Mouse (Mus musculus): Measurements from ENCODE around the gene Ganc. TPM values are rescaled to one million over a fixed set of nuclear protein-coding genes. Genes with fewer than 3 reads are reported as not detected.

The Ganc gene
- polyA plus RNA-seq, 1 experiment from 2014 or later: 6.0 TPM

- H3K9ac ChIP-seq: peak within 1 kb of the TSS; percentile 72
- H3K27me3 ChIP-seq: no peaks in the 10 kb centered on the region
- peaks cover 11% of the 10 kb centered on the region; the same call in 1 of the 2 replicates for H3K36me3 ChIP-seq (replicated peaks)
- H3K4me3 ChIP-seq (replicated peaks): peak within 1 kb of the TSS; percentile 83
- no peaks in the 10 kb centered on the region for H3K9me3 ChIP-seq (replicated peaks)
- peak; percentile 98 for ATAC-seq (ENCODE audit: insufficient read depth)
- WGBS (ENCODE audit: insufficient replicate concordance): under 1% methylated on average over 34 of the region's 34 CpGs
- H3K27ac ChIP-seq (replicated peaks): peak within 1 kb of the TSS; percentile 97
- H3K4me1 ChIP-seq (replicated peaks): peaks cover 38% of the 10 kb centered on the region
- peak within 1 kb of the TSS; percentile 81 for H3K4me2 ChIP-seq
Measured at GRCm38 (mm10) chr2:120403986-120404822, 508 bp downstream of the Ganc start, which contains the start of gene Tmem87a. Gene Tmem87a (minus strand): TSS chr2:120404113.

GRCm38 (mm10) chr2:120404823-120405765 lies 1.4 kb downstream of the Ganc start:
- Histone ChIP-seq H3K4me2 (peak overlapping the region; percentile 81), H3K36me3 (replicated peaks) (peaks cover 11% of the 10 kb centered on the region; the same call in 1 of the 2 replicates), H3K4me3 (replicated peaks) (peak overlapping the region; percentile 83), H3K9me3 (replicated peaks) (no peaks in the 10 kb centered on the region), H3K4me1 (replicated peaks) (peaks cover 38% of the 10 kb centered on the region), H3K9ac (peak overlapping the region; percentile 72), H3K27ac (replicated peaks) (peak overlapping the region; percentile 97), H3K27me3 (no peaks in the 10 kb centered on the region)
- WGBS (ENCODE audit: insufficient replicate concordance): 9% methylated on average over 14 of the region's 14 CpGs
- no peak for ATAC-seq (ENCODE audit: insufficient read depth)

- WGBS (ENCODE audit: insufficient replicate concordance): 40% methylated on average over 3 of the region's 3 CpGs
- peak; percentile 98 for ATAC-seq (ENCODE audit: insufficient read depth)
- H3K4me3 ChIP-seq (replicated peaks): peak overlapping the region; percentile 14; the same call in 1 of the 2 replicates
- H3K27me3 ChIP-seq: no peaks in the 10 kb centered on the region
- H3K27ac ChIP-seq (replicated peaks): peak overlapping the region; percentile 64
- H3K4me2 ChIP-seq: peak overlapping the region; percentile 45
- no peak overlapping the region for H3K9ac ChIP-seq
- H3K9me3 ChIP-seq (replicated peaks): no peaks in the 10 kb centered on the region
- peaks cover 16% of the 10 kb centered on the region for H3K4me1 ChIP-seq (replicated peaks)
- peaks cover 26% of the 10 kb centered on the region for H3K36me3 ChIP-seq (replicated peaks)
Measured at GRCm38 (mm10) chr2:120411096-120411628, 7.5 kb downstream of the Ganc start.

- Histone ChIP-seq H3K4me3 (replicated peaks) (no peak overlapping the region), H3K27ac (replicated peaks) (no peak overlapping the region), H3K9me3 (replicated peaks) (no peaks in the 10 kb centered on the region), H3K9ac (no peak overlapping the region), H3K4me2 (no peak overlapping the region), H3K4me1 (replicated peaks) (peaks cover 12% of the 10 kb centered on the region), H3K36me3 (replicated peaks) (peaks cover 26% of the 10 kb centered on the region), H3K27me3 (no peaks in the 10 kb centered on the region)
- no peak for ATAC-seq (ENCODE audit: insufficient read depth)
Measured at GRCm38 (mm10) chr2:120414113-120414512, 10.4 kb downstream of the Ganc start.

- Histone ChIP-seq H3K36me3 (replicated peaks) (peaks cover 26% of the 10 kb centered on the region), H3K4me1 (replicated peaks) (peaks cover 12% of the 10 kb centered on the region), H3K4me3 (replicated peaks) (no peak overlapping the region), H3K27me3 (no peaks in the 10 kb centered on the region), H3K27ac (replicated peaks) (no peak overlapping the region), H3K4me2 (no peak overlapping the region), H3K9ac (no peak overlapping the region), H3K9me3 (replicated peaks) (no peaks in the 10 kb centered on the region)
- 63% methylated on average over 1 of the region's 1 CpGs for WGBS (ENCODE audit: insufficient replicate concordance)
- no peak for ATAC-seq (ENCODE audit: insufficient read depth)
Measured at GRCm38 (mm10) chr2:120414738-120415414, 11.2 kb downstream of the Ganc start.

- Histone ChIP-seq H3K27ac (replicated peaks) (no peak overlapping the region), H3K9ac (no peak overlapping the region), H3K27me3 (no peaks in the 10 kb centered on the region), H3K4me3 (replicated peaks) (no peak overlapping the region), H3K4me1 (replicated peaks) (no peaks in the 10 kb centered on the region; the same call in 1 of the 2 replicates), H3K4me2 (no peak overlapping the region), H3K9me3 (replicated peaks) (no peaks in the 10 kb centered on the region), H3K36me3 (replicated peaks) (0 out of 2 replicates have a peak, but pooled peaks cover 12% of the 10 kb centered on the region)
- WGBS (ENCODE audit: insufficient replicate concordance): 76% methylated on average over 5 of the region's 5 CpGs
- ATAC-seq (ENCODE audit: insufficient read depth): no peak
Measured at GRCm38 (mm10) chr2:120424386-120424785, 20.7 kb downstream of the Ganc start.

- 76% methylated on average over 1 of the region's 1 CpGs for WGBS (ENCODE audit: insufficient replicate concordance)
Measured at GRCm38 (mm10) chr2:120444486-120444885, 40.8 kb downstream of the Ganc start.

GRCm38 (mm10) chr2:120446373-120446772 lies 42.7 kb downstream of the Ganc start:
- Histone ChIP-seq H3K27me3 (no peaks in the 10 kb centered on the region), H3K4me3 (replicated peaks) (no peak overlapping the region), H3K9me3 (replicated peaks) (no peaks in the 10 kb centered on the region), H3K36me3 (replicated peaks) (no peaks in the 10 kb centered on the region), H3K4me1 (replicated peaks) (peaks cover 19% of the 10 kb centered on the region), H3K9ac (peak overlapping the region; percentile 5; the same call in 1 of the 2 replicates), H3K27ac (replicated peaks) (peak overlapping the region; percentile 65), H3K4me2 (peak overlapping the region; percentile 47)
- ATAC-seq (ENCODE audit: insufficient read depth): peak; percentile 98
- WGBS (ENCODE audit: insufficient replicate concordance): 10% methylated on average over 10 of the region's 10 CpGs

More at GRCm38 (mm10) chr2:120444486-120444885, 40.8 kb downstream of the Ganc start:
- ATAC-seq (ENCODE audit: insufficient read depth): no peak
- Histone ChIP-seq H3K4me3 (replicated peaks) (no peak overlapping the region), H3K27ac (replicated peaks) (no peak overlapping the region), H3K4me2 (no peak overlapping the region), H3K9ac (no peak overlapping the region), H3K4me1 (replicated peaks) (peaks cover 19% of the 10 kb centered on the region), H3K9me3 (replicated peaks) (no peaks in the 10 kb centered on the region), H3K36me3 (replicated peaks) (no peaks in the 10 kb centered on the region), H3K27me3 (no peaks in the 10 kb centered on the region)

- Histone ChIP-seq H3K36me3 (replicated peaks) (no peaks in the 10 kb centered on the region), H3K9ac (no peak overlapping the region), H3K9me3 (replicated peaks) (no peaks in the 10 kb centered on the region), H3K4me2 (no peak overlapping the region), H3K27ac (replicated peaks) (no peak overlapping the region), H3K4me1 (replicated peaks) (peaks cover 19% of the 10 kb centered on the region), H3K4me3 (replicated peaks) (no peak overlapping the region), H3K27me3 (no peaks in the 10 kb centered on the region)
- WGBS (ENCODE audit: insufficient replicate concordance): 84% methylated on average over 1 of the region's 1 CpGs
- no peak for ATAC-seq (ENCODE audit: insufficient read depth)
Measured at GRCm38 (mm10) chr2:120447306-120447705, 43.6 kb downstream of the Ganc start.

- 55% methylated on average over 6 of the region's 6 CpGs for WGBS (ENCODE audit: insufficient replicate concordance)
- Histone ChIP-seq H3K36me3 (replicated peaks) (0 out of 2 replicates have a peak, but pooled peaks cover 4% of the 10 kb centered on the region), H3K27ac (replicated peaks) (no peak overlapping the region), H3K4me2 (no peak overlapping the region), H3K9ac (no peak overlapping the region), H3K9me3 (replicated peaks) (no peaks in the 10 kb centered on the region), H3K27me3 (no peaks in the 10 kb centered on the region), H3K4me1 (replicated peaks) (peaks cover 12% of the 10 kb centered on the region), H3K4me3 (replicated peaks) (no peak overlapping the region)
- ATAC-seq (ENCODE audit: insufficient read depth): no peak
Measured at GRCm38 (mm10) chr2:120450724-120451123, 47.0 kb downstream of the Ganc start.
